Mouse (Mus musculus) adrenal gland, postnatal 36 days (tissue): ENCODE results near the gene Dpp6. TPM values are rescaled to one million over a fixed set of nuclear protein-coding genes. Genes with fewer than 3 reads are reported as not detected.

Source experiments
- DNase-seq, 2 experiments: peaks; one replicate each; pipeline ENCODE4 v3.0.0; 2021; ENCODE audit warnings: mixed read lengths in 1 of 2
- total RNA-seq, 2 experiments: library from RNA; stranded (reverse); gene quantifications; 2 replicates each; pipeline ENCODE4 v1.2.3; 2021

Gene Dpp6
- total RNA-seq, 2 experiments from 2014 or later, result 4.9 to 6.3 TPM

DNA sequence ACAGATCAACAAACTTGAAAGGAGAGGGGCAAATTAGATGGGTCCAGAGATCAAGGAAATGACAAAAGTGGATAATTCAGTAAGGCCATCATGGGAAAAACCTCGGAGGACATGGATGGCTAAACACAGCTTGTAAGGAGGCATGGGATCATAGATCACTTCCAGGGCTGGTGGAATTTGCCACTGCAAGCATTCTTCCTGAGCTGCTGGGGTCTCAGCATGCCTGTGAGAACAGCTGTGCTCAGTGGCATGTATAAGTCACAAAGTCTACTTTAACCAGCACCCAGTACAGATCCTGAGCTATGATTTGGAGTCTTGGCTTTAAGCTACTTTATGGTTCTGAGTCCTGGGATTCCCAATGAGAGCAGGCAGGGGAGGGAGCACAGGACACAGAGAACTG is 246.9 kb downstream of the Dpp6 start:
- DNase-seq, result no peak

DNA sequence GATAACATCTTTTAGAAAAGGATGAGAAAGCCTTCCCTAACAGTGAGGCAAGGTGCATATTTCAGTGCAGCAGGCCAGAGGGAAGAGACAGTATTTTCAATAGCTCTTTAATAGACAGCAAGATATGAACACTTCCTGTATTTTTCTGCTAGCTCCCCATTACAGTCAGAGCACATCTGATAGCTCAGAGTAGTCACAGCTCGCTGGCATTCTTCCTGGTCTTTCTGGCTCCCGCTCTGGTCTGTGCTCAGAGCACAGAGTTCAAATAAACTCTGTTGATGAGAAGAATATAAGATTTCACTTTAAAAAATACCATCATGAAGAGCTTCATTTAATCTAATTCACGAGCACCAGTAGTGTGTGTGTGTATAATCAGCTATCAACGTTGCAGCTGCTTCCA is 249.8 kb downstream of the Dpp6 start:
- DNase-seq, result no peak

DNA sequence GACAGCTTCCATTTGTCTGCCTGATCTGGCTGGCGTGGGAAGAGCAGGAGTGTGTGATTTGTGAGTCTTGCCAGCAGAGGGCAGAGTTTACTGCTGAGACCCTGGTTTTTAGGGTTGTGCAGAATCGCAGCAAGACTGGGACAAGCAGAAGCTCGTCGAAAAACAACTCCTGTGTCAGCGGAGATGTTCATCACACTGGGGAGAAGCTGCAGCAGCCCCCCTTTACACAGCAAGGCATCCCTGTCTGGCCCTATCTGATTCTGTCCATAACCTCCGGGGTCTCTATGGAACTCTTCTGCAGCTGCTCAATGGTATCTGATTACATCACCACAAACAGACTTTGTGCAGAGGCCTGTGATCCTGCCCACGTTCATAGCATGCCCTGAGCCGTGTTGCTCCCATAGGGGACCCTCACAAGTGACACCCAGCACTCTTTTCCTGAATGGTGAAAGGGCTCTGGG is 258.2 kb downstream of the Dpp6 start:
- peak; percentile 46 to 61 for DNase-seq

DNA sequence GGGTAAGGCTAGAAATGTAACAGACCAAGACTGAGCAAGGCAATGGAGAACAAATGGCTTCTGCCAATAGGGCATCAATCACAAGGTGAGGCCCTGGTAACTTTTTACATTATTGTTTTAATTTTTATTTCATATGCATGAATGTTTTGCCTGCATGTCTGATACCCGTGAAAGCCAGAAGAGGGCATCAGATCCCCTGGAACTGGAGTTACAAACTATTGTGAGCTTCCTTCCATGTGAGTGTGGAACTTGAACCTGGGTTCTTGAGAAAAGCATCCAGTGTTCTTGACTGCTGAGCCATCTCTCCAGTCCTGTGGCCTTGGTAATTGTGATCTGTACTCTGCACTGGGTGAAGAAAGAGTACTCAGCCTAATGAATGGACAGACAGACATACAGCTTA is 259.0 kb downstream of the Dpp6 start:
- DNase-seq, result peak in 1 of 2 experiments; percentile 2

DNA sequence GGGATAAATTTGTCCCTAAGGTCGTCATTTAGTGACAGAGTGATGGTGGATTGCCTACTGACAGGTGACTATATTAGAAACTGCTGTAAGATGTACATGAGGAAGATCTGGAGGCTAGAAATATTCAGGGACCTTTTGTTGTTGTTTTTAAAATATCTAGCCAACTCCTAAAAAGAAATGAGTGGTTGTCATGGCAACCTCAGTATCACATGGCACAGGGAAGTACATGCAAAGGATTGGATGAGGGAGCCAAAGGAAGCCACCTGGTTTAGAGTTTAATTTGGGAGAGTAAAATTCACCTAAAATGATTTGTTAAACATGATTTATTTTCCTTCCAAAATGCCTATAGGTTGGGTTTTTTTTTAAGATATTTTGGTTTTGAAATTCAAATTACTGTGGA is 260.8 kb downstream of the Dpp6 start:
- DNase-seq, result no peak

DNA sequence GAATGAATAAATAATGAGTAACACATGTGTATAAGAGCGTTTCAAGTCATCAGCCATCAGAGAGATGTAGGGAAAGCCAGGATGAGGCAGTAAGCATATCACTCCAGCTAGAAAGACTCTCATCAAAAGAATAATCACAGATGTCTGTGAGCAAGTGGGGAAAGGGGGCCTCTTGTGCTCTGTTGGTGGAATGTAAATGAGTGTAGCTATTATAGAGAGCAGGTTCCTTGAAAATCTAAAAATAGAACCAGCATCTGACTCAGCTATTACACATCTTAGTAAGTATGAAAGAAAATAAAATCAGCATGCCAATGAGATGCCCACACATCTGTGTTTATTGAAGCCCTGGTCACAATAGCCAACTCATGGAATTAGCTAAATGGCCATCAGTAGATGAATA is 264.3 kb downstream of the Dpp6 start:
- DNase-seq, result no peak

DNA sequence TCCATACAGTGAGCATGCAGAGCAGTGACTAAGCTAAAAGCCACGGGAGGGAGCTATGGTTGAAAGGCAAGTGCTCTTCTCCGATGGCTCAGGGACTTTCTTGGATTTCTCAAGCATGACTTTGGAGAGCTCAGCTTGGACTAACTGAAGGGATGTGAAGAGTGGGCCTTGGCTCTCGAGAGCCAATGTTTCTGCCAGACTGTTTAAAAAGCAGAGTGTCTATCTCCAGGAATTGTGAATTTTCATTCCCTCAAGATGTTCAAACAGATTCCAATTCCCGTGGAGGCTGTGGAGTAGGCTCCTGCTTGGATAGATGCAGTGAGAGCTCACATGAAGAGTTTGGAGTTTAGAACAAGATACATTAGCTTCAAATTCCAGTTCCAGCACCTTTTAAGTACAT is 266.8 kb downstream of the Dpp6 start:
- DNase-seq, result no peak

DNA sequence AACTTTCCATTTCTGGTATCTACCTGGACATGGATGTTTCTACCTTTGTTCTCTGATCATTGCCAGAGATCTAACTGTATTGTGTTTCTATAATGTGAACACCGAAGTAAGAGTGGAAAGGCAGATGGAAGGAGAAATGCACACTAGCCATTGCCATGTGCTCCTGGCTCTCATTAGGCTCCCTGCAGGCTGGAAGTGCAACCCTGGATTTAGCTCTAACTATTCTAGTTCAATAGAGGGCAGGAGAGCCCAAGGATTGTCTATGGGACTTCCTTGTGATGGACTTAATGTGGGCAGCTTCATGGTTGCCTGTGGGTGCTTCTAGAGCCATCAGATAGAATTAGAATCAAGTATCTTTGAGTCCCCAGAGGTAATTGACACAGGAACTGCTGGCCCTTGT is 291.2 kb downstream of the Dpp6 start:
- DNase-seq, result no peak

DNA sequence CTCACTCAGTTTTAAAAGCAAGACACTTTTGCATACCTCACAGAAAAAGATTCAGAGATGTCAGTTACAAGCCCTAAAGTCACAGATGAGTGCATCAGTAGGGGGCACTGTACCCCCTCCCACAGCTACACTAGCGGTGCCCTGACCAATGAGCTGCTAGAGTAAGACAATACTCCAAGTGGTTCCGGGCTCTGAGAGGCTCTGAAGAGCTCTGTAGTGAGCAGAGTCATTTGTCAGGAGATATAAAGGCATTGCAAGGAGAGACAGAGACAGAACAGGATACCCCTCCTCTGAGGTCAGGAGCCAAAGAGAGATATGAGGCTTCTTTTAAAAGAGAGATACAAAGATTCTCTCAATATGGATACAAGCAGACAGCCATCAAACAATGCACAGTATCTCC is 305.5 kb downstream of the Dpp6 start:
- DNase-seq, result no peak

DNA sequence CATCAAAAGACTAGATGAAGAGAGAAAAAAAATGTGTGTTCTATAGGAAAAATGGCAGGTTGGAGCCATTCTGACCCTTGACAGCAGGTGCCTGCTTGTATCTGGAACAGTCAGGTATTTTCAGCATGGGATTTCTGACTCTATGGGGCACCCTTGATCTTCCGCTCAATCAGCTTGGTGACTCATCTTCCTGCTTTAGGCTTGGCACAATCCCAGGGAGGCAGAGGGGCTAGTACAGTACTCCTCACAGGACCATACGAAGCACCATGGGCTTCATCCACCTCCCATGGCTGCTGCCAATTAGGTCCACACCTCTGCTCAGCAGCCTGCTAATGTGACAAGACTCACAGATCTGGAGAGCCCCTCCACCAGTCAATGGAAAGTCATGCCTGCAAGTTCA is 305.9 kb downstream of the Dpp6 start:
- DNase-seq, result peak; percentile 4 to 15

DNA sequence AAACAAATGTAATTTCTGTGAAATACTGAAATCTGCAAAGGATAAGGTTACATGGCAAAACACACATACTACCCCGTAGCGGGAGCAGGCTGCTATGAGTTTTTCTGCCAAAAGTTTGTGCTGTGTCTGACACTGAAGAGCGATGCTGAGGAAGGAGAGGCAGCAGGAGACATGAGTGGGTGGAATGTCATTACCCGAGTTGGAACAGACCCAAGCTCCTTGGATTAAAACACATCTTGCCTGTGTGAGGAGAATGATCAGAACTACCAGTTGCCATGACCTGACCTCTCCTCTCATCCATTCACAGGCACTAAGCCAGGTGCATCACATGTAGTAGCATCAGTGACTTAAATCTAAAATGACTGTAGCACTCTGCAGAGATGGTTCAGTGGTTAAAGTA is 309.0 kb downstream of the Dpp6 start:
- DNase-seq, result no peak

DNA sequence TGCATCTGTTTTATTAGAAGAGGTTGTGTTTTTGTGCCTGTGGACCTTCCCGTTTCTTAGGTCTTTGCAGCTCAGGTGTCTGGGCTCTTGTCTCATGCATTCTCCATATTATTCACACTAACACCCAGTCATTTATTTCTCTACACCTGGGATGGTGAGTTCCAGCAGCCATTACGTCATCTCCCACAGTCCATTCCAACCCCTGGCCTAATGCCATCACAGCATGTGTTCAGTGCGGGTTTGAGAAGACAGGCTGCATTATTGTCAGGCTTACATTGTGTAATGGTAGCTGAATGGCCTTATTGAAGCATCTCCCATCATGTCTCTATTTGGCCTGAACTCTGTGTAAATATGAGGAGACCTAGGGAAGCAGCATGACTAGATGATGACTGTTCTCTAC is 316.2 kb downstream of the Dpp6 start:
- no peak for DNase-seq

DNA sequence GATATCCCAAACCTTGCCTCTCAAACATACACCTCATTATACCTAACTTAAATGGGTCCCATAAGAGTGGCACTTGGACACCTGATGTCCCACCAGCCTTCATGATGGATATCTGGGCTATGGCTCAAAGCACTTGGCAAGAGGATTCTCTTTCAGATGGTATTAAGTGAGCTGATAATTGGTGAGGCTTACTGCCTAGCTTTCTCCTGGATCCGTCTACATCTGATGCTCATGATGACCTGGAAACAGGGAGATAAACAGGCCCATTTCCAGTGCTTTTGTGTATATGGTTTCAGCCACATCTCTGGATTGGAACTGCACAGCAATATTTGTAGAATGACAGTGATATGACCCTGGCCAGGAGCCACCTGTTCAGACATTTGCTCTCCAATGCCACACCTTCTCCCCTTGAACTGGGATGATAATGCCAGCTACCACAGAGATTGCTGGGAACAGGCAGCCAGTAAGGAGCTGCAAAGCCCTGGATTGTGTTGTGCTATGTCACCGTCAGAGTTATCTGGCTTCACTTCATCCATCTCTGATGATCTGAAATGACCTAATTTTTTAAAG is 317.5 kb downstream of the Dpp6 start:
- DNase-seq, result peak in 1 of 2 experiments; percentile 2

DNA sequence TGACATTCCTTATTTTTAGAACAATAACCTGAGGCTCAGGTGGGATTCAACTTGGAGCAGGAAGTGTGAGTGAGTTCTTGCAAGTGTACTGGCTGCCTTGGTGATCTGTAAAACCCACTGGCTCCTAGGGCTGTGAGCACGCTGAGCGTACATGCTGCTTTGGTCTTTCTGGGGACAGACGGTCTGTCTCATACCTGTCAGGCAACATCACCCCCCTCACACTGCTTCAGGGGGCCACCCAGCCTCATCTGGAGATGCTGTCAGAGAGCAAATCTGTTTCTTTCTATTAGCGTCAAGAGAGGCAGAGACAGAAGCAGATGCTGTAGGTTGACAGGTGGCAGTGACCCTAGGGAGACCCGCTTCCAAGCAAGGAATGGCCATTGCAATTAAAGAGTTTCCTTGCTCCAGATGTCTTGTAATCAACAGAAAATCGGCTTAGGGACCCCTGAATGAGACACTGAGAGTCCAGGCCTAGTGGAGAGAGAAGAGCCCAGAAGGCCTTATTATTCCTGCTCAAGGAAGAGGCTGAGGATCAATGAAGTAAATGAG is 330.5 kb downstream of the Dpp6 start:
- DNase-seq, result no peak

DNA sequence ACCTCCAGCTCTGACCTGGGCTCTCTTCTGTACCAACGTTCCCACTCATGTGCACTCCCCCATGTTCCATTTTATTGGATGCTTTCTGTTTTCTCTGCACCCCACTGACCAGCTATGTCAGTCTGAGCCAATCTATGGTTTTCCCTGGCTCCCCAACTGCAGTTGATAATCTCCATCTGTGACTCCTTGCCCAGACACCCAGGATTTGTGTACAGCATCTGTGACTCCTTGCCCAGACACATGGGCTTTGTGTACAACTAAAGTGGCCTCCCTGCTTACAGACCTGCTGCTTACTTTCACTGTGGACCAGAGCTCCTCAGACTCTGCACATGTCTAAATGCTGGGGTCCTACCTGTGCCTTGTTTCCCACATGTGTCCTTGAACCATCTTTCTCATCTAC is 334.0 kb downstream of the Dpp6 start:
- DNase-seq, result no peak

DNA sequence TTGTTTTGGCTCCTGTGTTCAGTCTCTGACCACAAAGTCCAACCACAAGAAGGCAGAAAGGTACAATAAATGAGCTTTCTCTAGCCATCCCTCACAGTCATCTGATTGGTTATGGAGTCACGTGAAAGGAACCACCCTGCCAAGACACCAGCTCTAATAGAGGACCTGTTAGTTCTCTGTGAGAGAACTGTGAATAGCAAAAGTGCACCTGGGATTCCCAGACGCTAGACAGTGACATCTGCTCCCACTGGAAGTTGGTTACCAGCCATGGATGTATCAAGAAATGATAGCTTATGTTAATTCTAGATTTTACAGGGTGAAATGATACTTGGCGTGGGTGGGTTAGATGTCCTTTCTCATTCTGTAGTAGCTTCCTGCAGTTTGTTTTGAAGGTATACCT is 338.7 kb downstream of the Dpp6 start:
- DNase-seq, result no peak

DNA sequence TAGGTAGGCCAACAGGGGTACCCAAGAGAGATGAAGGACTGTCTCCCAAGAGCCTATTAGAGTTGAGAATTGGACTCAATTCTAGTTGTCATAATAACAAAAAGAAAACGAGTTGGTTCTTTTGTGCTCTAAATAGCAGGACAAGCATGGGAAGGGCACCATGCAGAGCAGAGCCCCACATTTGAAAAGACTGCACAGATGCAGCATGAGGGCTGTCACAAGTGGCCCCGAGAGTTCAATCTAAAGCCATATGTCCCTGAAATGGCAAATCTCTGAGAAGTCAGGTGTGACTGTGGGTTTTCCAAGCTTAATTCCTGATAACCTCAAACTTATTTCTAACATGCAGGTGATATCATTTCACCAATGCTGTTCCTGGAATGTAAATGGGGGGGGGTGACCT is 339.4 kb downstream of the Dpp6 start:
- no peak for DNase-seq

DNA sequence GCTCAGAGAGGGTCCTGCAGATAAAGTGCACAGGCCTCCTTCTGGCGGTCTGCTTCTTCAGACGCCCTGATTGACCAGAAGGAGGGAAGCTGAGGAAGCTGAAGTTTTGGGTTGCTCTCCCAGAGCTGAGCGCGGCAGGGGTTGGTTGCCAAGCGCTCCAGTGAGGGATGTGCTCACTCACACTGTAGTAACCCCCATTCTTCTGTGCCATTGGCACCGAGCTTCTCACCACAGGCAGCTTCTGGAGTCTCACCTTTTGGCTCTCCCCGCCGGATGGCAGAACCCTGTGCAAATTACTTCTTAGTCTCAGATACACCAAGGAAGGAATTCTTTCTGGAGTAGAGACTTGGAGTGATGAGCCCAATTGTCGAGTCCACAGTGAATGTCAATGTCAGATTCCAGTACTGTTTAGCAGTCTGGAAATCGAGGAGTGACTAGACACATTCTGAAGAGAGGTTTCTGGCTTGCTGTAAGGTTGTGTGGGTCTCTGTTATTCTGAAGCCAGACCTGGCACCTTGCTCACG is 344.2 kb downstream of the Dpp6 start:
- DNase-seq, result no peak

DNA sequence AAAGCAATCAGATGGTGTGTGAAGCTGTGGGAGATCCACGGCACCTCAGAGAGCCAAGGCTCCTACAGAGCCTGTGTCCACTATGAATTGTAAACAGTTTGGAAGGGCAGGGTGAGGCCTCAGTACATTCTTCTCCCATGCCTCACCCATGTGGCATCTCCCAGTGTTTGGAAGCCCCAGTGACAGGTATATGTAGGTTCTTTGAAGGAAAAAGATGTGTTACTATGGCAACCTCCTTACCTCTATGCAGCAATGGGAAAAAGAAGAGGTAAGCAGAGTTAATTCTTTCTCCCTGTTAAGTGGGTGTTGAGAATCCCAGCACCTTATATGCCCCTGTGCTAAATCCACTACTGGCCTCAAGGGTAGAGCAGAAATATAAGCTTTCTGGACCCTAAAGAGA is 351.5 kb downstream of the Dpp6 start:
- DNase-seq, result no peak

DNA sequence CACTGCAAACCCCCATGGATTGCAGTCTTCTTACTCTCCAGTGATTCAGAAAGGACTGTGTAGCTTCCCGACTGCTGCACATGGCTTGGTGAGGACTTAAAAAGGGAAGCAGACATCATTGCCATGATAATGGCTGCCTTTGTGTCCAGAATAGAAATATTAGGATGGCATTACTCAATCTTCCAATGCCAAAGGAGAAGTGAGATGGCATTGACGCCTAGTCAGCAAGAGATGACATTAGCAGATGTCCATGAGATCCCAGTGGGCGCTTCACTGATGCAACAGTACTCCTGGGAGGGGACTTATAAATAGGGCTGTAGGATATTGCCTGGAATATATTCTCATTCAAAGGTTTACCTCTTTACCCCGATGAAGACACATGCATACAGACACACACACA is 368.0 kb downstream of the Dpp6 start:
- no peak for DNase-seq

DNA sequence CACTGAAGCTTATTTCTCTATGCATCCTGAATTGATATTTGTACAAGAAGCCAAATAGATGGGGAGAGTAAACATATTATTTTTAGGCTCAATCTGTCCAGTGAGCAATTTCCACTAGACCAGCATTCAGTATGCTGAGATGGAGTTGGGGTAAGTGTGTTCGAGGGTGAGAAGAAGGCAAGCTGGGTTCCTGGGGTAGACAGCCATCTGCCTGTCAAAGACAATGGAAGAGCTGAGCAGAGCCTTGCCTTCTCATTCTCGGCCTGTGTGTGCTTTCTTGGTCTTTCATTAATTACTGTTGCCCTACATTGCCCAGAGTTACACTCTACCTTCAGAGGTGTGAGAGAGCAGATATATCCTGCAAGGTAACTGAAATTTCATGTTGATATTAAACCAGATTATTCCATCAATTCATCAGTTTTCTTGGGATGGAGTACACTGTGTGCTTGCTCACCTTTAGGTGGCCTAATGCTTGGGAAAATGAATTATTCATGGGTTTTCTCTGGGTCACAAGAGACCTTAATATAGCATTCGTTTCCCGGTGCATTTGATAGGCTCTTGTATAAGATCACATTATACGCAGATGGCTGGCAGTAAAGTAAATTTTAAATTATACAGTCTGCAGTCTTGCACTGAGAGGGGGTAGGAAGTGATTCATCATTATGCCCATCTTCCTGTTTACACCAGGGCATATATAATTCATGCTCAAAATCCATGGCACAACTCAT is 374.4 kb downstream of the Dpp6 start:
- DNase-seq, result no peak

DNA sequence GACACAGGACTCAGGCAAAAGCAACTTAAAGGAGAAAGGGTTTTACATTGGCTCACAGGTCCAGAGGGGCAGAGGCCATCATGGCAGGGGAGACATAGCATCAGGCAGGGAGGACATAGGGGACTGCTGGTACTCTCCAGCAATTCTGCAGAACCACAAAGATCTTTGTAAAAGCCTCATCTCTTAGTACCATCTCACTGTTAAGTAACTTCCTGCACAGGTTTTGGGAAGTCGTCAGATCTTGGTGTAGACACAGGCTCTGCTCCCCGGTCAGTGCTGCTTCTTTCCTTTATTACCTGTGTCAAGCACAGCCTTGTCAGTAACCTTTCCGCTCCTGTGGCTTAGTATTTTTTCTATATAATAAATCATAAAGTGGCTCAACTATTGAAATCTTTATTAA is 377.2 kb downstream of the Dpp6 start:
- no peak for DNase-seq

DNA sequence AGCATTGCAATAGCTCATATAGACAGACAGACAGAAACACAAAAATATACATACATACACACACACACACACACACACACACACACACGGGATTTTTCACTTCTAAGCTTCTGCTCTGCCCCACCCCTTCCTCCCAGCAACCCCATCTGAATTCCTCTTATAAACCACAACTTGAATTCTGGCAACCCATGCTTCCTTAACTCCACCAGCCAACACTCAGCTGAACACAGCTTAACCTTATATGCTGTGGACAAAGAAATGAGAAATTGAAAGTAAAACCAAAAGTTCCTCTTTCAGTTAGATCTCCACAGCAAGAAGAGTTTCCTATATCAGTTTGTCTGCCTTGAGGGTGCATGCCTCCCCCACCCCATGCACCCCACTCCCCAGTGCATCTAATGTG is 378.0 kb downstream of the Dpp6 start:
- DNase-seq, result no peak
